Mouse (Mus musculus): ENCODE results near the gene Bbox1. TPM values are rescaled to one million over a fixed set of nuclear protein-coding genes. Genes with fewer than 3 reads are reported as not detected.

Bbox1 gene
- polyA plus RNA-seq, 1 experiment, result 0.14 TPM

- DNase-seq (ENCODE audit: low read depth), result no peak
- no peak for TF ChIP-seq POLR2A (IDR thresholded peaks at IDR 0.05; ENCODE audit: borderline replicate concordance, extremely low read depth, insufficient read depth, insufficient read length, poor library complexity, severe bottlenecking)
- TF ChIP-seq CTCF (IDR thresholded peaks at IDR 0.05; ENCODE audit: borderline replicate concordance, extremely low read depth, insufficient read depth, insufficient read length), result no peak
These were observed 1.9 kb upstream of the Bbox1 start for GRCm38 (mm10) chr2:110316116-110316883.

- TF ChIP-seq CTCF (IDR thresholded peaks at IDR 0.05; ENCODE audit: borderline replicate concordance, extremely low read depth, insufficient read depth, insufficient read length) (no peak), POLR2A (IDR thresholded peaks at IDR 0.05; ENCODE audit: borderline replicate concordance, extremely low read depth, insufficient read depth, insufficient read length, poor library complexity, severe bottlenecking) (no peak)
- DNase-seq (ENCODE audit: low read depth), result no peak
These were observed 286 bp downstream of the Bbox1 start for GRCm38 (mm10) chr2:110314074-110314473.

DNA sequence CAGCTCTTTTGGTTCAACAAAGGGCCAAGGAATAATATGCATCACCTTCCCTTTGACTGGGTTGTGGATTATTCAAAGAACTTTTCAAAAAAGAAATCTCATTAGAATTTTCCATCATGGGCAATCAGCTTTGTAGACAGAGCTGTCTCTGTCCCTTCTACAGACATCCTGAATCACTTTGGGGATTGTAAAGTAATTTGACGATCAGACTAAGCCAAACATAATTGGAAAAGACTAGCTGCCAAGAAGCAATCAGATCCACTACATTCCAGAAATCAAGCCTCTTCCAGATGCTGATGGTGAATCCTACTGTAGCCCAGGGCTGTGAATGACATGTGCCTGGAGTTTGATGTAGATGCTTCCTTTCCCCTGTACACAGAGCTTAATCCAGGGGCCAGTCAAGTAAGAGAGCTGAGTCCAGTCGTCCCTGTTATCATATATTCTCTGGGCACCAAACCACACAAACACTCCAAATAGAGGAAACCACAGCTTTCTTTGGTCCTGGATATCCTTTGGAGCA lies 995 bp downstream of the Bbox1 start:
- TF ChIP-seq CTCF (IDR thresholded peaks at IDR 0.05; ENCODE audit: borderline replicate concordance, extremely low read depth, insufficient read depth, insufficient read length) (no peak), POLR2A (IDR thresholded peaks at IDR 0.05; ENCODE audit: borderline replicate concordance, extremely low read depth, insufficient read depth, insufficient read length, poor library complexity, severe bottlenecking) (no peak)

DNA sequence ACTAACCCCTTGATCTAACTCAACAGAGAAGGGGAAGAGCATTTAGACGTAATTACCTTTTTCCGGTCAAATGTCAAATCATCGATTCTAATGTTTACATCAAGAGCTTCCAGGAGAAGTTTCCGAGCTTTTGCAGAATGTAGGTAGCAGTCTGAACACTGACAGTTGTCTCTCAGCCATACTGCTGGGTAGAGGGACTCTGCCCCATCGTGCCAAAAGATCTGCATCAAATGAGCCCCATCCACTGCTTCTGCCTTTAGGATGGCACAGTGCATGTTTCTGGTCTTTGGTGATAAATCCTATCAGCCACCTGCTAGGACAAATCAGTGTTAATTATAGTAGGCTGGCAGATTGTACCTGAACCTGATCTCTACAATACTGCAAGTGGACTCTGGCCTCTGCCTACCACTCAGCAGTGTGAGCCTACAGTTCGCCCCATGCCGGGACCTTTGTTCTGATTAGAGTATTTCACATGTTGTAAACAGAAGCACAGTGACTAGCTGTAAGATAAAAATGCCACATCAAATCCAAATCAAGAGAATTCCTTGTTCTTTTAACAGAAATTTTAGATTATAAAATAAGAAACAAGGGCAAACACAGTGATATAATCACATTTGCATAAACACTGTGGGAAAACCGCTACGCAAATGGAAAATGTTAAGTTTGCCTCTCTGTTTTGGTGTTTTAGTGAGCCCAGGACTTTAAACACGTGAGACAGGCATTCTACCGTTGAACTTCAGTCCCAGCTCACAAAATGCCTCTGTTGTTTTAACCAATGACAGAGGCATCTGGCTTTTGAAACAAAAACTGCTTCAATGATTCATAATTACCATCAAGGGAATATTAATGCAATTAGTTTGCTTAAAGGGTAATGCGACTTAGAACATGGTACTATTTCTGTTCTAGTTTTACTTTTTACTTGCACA lies 8.7 kb downstream of the Bbox1 start:
- TF ChIP-seq POLR2A (IDR thresholded peaks at IDR 0.05; ENCODE audit: borderline replicate concordance, extremely low read depth, insufficient read depth, insufficient read length, poor library complexity, severe bottlenecking), result no peak
- no peak for TF ChIP-seq CTCF (IDR thresholded peaks at IDR 0.05; ENCODE audit: borderline replicate concordance, extremely low read depth, insufficient read depth, insufficient read length)
- no peak for DNase-seq (ENCODE audit: low read depth)

More for the DNA sequence above, 995 bp downstream of the Bbox1 start:
- DNase-seq (ENCODE audit: low read depth), result peak; percentile 25

DNA sequence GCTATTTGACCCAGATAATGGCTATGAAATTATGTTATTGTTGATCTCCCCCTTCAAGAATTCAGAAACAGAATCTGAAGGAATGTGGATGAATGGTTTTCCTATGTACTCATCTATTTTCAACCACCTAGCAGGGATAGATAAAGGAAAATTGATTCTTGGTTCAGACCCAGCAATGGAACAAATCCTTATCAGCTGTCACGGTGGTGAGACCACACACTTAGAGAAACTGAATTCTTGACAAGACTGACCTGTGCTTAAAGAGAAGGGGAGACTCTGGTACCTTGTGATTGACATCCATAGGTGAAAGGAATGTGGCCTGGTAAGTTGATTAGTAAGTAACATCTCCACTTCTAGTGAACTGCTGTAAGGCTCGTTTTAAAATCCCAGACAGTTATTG lies 12.1 kb downstream of the Bbox1 start:
- TF ChIP-seq POLR2A (IDR thresholded peaks at IDR 0.05; ENCODE audit: borderline replicate concordance, extremely low read depth, insufficient read depth, insufficient read length, poor library complexity, severe bottlenecking) (no peak), CTCF (IDR thresholded peaks at IDR 0.05; ENCODE audit: borderline replicate concordance, extremely low read depth, insufficient read depth, insufficient read length) (no peak)
- no peak for DNase-seq (ENCODE audit: low read depth)

DNA sequence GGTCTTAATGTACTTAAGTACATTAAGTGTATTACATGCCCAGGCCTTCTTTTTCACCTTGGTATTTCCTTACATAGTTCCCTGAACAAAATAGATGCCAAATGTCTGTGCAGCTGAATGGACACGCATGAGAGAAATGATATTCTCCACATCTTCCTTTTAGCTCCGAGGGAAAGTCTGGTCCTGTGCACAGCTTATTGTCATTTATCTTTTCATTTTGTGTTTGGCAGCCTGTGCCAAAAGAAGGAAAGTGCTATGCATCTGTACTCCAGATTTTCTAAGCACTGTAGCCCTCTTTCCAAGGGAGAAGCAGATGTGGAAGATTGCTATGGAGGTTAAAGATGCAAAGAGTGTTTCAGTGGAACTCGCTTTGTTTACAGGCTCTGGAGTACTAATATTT lies 13.0 kb downstream of the Bbox1 start:
- DNase-seq (ENCODE audit: low read depth), result no peak
- TF ChIP-seq POLR2A (IDR thresholded peaks at IDR 0.05; ENCODE audit: borderline replicate concordance, extremely low read depth, insufficient read depth, insufficient read length, poor library complexity, severe bottlenecking) (no peak), CTCF (IDR thresholded peaks at IDR 0.05; ENCODE audit: borderline replicate concordance, extremely low read depth, insufficient read depth, insufficient read length) (no peak)

DNA sequence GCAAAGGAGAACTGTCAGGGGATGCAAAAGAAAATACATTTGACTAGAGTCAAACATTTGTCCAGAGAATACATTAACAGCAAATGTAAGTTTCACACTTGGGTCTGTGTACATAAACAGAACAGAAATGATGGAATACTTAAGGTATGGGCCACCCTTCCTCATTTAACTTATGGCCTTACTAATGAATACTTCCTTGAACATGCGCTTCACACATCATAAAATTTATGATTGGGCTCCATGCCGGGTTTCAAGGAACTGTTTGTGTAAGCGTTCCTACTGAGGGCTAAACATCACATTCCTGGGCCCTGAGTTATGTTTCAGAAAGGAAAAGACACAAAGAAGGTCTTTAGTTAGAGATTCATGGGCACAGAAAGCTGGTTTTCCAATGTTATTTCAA lies 19.4 kb downstream of the Bbox1 start:
- DNase-seq (ENCODE audit: low read depth), result no peak
- TF ChIP-seq CTCF (IDR thresholded peaks at IDR 0.05; ENCODE audit: borderline replicate concordance, extremely low read depth, insufficient read depth, insufficient read length) (no peak), POLR2A (IDR thresholded peaks at IDR 0.05; ENCODE audit: borderline replicate concordance, extremely low read depth, insufficient read depth, insufficient read length, poor library complexity, severe bottlenecking) (no peak)

DNA sequence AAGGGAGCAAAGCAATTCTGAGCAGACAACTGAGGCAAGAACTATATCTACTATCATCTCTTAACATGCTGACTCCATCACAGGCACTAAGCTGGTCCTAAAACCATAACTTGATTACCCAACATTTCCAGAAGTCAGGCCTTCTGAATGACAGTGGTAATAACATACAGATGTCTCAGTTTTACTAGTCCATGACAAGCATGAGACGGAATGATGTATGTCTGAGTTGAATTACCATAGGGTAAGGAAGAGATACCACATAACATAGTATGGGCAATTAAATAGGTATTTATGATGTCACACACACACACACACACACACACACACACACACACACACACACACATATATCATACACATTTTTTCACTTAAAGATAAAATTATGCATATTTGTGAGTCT lies 26.4 kb downstream of the Bbox1 start:
- TF ChIP-seq CTCF (IDR thresholded peaks at IDR 0.05; ENCODE audit: borderline replicate concordance, extremely low read depth, insufficient read depth, insufficient read length) (no peak), POLR2A (IDR thresholded peaks at IDR 0.05; ENCODE audit: borderline replicate concordance, extremely low read depth, insufficient read depth, insufficient read length, poor library complexity, severe bottlenecking) (no peak)
- no peak for DNase-seq (ENCODE audit: low read depth)

DNA sequence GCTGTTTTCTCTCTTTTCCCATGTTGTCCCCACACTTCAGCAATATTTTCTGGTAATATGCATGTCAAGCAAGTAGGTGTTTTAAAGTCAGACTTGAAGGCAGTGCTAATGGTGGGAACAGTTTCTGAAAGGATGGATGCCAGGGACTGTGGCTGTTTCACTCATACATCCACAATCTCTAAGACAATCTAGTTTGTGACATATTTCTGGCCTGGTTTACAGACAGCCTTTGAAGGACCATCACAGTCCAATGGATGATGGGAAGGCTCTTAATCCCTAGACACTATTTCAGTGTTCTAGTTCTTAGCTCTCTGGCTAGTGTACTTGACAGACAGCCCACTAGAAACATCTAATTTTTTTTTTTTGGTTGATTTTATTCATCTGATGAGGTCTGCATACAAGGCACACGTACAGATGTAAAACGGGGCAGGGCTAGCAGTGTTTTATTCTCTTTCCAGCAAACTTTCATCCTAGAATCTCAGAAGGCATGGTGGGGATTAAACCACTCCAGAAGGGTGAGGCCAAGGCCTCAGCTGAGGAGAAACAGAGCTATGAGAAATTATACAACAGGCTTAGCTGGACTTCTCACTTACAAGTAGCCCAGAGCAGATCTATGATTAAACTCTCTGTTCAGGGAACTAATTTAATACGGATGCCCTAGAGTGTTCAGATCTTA lies 28.4 kb downstream of the Bbox1 start:
- TF ChIP-seq CTCF (IDR thresholded peaks at IDR 0.05; ENCODE audit: borderline replicate concordance, extremely low read depth, insufficient read depth, insufficient read length), result no peak
- no peak for TF ChIP-seq POLR2A (IDR thresholded peaks at IDR 0.05; ENCODE audit: borderline replicate concordance, extremely low read depth, insufficient read depth, insufficient read length, poor library complexity, severe bottlenecking)
- DNase-seq (ENCODE audit: low read depth), result no peak

DNA sequence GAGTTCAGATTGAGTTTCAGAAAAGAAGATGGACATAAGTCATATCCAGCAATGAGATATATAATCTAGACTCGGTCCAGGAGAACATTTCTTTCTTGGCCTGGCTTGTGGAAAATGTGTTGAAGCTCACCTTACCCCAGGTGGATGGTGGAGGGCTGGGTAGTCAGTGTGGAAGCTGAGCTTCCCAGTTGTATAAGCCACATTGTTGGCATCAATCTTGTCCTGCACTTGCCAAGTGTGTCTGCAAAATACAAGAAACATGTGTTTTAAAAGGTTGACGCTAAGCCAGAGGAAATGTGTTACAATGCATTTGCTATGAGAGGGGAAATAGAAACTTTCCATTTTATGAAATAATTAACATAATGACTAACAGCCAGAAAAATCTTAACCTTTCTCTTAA lies 38.9 kb downstream of the Bbox1 start:
- TF ChIP-seq POLR2A (IDR thresholded peaks at IDR 0.05; ENCODE audit: borderline replicate concordance, extremely low read depth, insufficient read depth, insufficient read length, poor library complexity, severe bottlenecking) (no peak), CTCF (IDR thresholded peaks at IDR 0.05; ENCODE audit: borderline replicate concordance, extremely low read depth, insufficient read depth, insufficient read length) (no peak)
- peak; percentile 47 for DNase-seq (ENCODE audit: low read depth)

DNA sequence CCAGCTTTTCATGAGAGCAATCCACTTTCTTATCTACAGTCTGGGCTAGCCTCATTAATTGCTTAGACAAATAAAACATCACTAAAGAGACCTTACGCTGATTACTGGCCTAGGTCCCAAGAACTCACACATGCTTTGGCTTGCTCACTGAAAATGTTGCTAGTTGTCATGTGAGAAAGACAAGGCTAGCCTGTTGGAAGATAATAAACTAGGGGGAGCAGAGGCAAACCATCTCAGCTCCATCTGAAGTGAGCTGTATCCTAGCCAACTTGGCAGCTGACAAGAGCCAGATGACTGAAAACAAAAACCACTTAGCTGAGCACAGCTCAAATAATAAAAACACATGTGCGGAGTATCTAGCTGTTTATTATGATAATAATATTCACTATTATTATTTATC lies 40.2 kb downstream of the Bbox1 start:
- TF ChIP-seq CTCF (IDR thresholded peaks at IDR 0.05; ENCODE audit: borderline replicate concordance, extremely low read depth, insufficient read depth, insufficient read length) (no peak), POLR2A (IDR thresholded peaks at IDR 0.05; ENCODE audit: borderline replicate concordance, extremely low read depth, insufficient read depth, insufficient read length, poor library complexity, severe bottlenecking) (no peak)
- DNase-seq (ENCODE audit: low read depth), result peak; percentile 84

Data from brain, embryonic 14.5 days (tissue).